Mouse (Mus musculus) bone marrow, adult 2 months (tissue): ENCODE results near the gene Stat2. TPM values are rescaled to one million over a fixed set of nuclear protein-coding genes. Genes with fewer than 3 reads are reported as not detected.
"Not testable (repeated sequence)": the region's sequence is repeated elsewhere in the genome, so short reads cannot be mapped to it uniquely, and the experiment has no call there.

ENCODE experiments used
- H3K27ac ChIP-seq: fragments of 200-500 bp; 2 replicates; pipeline ENCODE4 v1.5.1; 2012; ENCODE audit warnings: low read depth, mild to moderate bottlenecking, control low read depth, inconsistent platforms, low read length; ENCODE audit not compliant: control insufficient read depth, poor library complexity, insufficient read depth
- H3K4me1 ChIP-seq: fragments of 200-500 bp; 2 replicates; pipeline ENCODE4 v1.6.1; 2011; ENCODE audit warnings: low read length; ENCODE audit not compliant: control insufficient read depth, insufficient read depth
- H3K4me3 ChIP-seq: fragments of 200-500 bp; replicated peaks from 2 replicates; pipeline ENCODE3; 2011; ENCODE audit warnings: mild to moderate bottlenecking, low read depth, low read length, control low read depth; ENCODE audit not compliant: control insufficient read depth
- CTCF ChIP-seq: fragments of 200-500 bp; IDR thresholded peaks from 2 replicates; pipeline ENCODE4 v1.5.1; 2011; ENCODE audit warnings: low read length, control low read depth; ENCODE audit not compliant: control insufficient read depth, insufficient read depth
- POLR2A ChIP-seq: fragments of 200-500 bp; IDR thresholded peaks from 2 replicates; pipeline ENCODE4 v1.6.1; 2011; ENCODE audit warnings: low read depth, mild to moderate bottlenecking, control low read depth, low read length, borderline replicate concordance; ENCODE audit not compliant: control insufficient read depth
- WGBS: fragments of 180-500 bp; shearing (Covaris S2); methylation state at CpG from one replicate; pipeline ENCODE4 v1.1.7; 2018; 5-methylcytosine and 5-hydroxymethylcytosine counted together
- polyA plus RNA-seq: library from polyadenylated mRNA; stranded (reverse); fragments of >200 nt; gene quantifications from 2 replicates; pipeline ENCODE4 v1.2.4, GENCODE M21; 2011; ENCODE audit warnings: low replicate concordance; ENCODE audit not compliant: missing spikeins, insufficient read depth, insufficient read length

Gene Stat2
- polyA plus RNA-seq, 1 experiment: 54.1 TPM

GRCm38 (mm10) chr10:128278158-128278557 lies 7.8 kb downstream of the Stat2 start:
- no peak overlapping the region for H3K4me3 ChIP-seq
- no peak overlapping the region for H3K27ac ChIP-seq
- no peaks in the 10 kb centered on the region for H3K4me1 ChIP-seq
- WGBS: 81% methylated on average over 6 of the region's 6 CpGs
- no peak for TF ChIP-seq CTCF
- TF ChIP-seq POLR2A: no peak

- no peak overlapping the region for H3K27ac ChIP-seq
- WGBS: 85% methylated on average over 6 of the region's 6 CpGs
- TF ChIP-seq CTCF: no peak
- no peak for TF ChIP-seq POLR2A
- no peak overlapping the region for H3K4me3 ChIP-seq
- no peaks in the 10 kb centered on the region for H3K4me1 ChIP-seq
Measured at GRCm38 (mm10) chr10:128280943-128281342, 10.6 kb downstream of the Stat2 start.

- no peaks in the 10 kb centered on the region for H3K4me1 ChIP-seq
- H3K27ac ChIP-seq: no peak overlapping the region
- WGBS: 91% methylated on average over 14 of the region's 14 CpGs
- TF ChIP-seq POLR2A: no peak
- no peak overlapping the region for H3K4me3 ChIP-seq
Measured at GRCm38 (mm10) chr10:128281682-128282081, 11.3 kb downstream of the Stat2 start.

- no peak overlapping the region for H3K27ac ChIP-seq
- H3K4me3 ChIP-seq: no peak overlapping the region
- WGBS: 90% methylated on average over 20 of the region's 20 CpGs
- TF ChIP-seq CTCF (no peak), POLR2A (no peak)
- H3K4me1 ChIP-seq: no peaks in the 10 kb centered on the region
Measured at GRCm38 (mm10) chr10:128282886-128283450, 12.6 kb downstream of the Stat2 start.

GRCm38 (mm10) chr10:128283604-128284579 lies 13.5 kb downstream of the Stat2 start:
- Histone ChIP-seq H3K4me3 (no peak overlapping the region), H3K27ac (no peak overlapping the region), H3K4me1 (no peaks in the 10 kb centered on the region)
- 68% methylated on average over 31 of the region's 31 CpGs for WGBS
- no peak for TF ChIP-seq POLR2A
- peak; percentile 70 for TF ChIP-seq CTCF

GRCm38 (mm10) chr10:128290594-128290993 lies 20.2 kb downstream of the Stat2 start:
- not testable (repeated sequence) for H3K27ac ChIP-seq, H3K4me3 ChIP-seq, H3K4me1 ChIP-seq
- 100% methylated on average over 1 of the region's 1 CpGs for WGBS

- Histone ChIP-seq H3K27ac (no peak overlapping the region), H3K4me1 (peaks cover 3% of the 10 kb centered on the region; the same call in 1 of the 2 replicates), H3K4me3 (no peak overlapping the region)
- TF ChIP-seq POLR2A (no peak), CTCF (no peak)
- WGBS: 81% methylated on average over 13 of the region's 13 CpGs
Measured at GRCm38 (mm10) chr10:128296370-128297090, 26.2 kb downstream of the Stat2 start.

GRCm38 (mm10) chr10:128297221-128297620 lies 26.9 kb downstream of the Stat2 start:
- Histone ChIP-seq H3K4me1 (peaks cover 3% of the 10 kb centered on the region; the same call in 1 of the 2 replicates), H3K4me3 (no peak overlapping the region), H3K27ac (no peak overlapping the region)
- TF ChIP-seq POLR2A: no peak
- 79% methylated on average over 4 of the region's 4 CpGs for WGBS
